Mouse (Mus musculus) kidney, adult 9 months (tissue): ENCODE results near the gene Eif4enif1.
"Not testable (repeated sequence)": the region's sequence is repeated elsewhere in the genome, so short reads cannot be mapped to it uniquely, and the experiment has no call there.

Experiments used
- DNase-seq: peaks from one replicate; pipeline ENCODE4 v3.0.0; 2022

Gene Eif4enif1

DNA sequence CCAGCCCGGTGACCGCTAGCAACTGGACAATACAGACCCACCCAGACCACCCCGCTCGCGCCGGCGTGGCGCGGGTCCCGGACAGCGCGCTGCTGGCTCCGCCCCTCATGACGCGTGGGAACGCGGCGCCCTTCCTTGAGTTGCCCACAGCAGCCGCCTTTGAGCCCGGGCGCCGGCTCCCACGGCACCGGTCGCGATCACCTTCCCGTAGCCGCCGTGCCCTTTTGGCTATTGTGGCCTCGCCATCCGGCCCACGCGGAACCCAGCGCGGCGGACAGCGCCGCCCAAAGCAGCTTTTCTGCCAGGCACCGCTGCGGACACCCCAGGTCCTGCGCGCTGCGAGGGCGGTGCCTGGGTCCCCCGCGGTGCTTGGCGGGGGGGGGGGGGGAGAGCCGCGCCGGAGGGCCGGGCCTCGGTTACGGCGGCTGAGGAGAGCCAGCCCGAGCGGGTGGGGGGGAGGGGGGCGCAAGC lies at the start of gene Eif4enif1:
Eif4enif1 (plus strand) TSS at position 162 of the 471 bp plus-strand sequence.
- peak; percentile 93 for DNase-seq

- peak; percentile 72 for DNase-seq
These were observed 48.4 kb upstream of the Eif4enif1 start for GRCm38 (mm10) chr11:3153666-3154397.

GRCm38 (mm10) chr11:3156991-3157390 lies 45.2 kb upstream of the Eif4enif1 start:
- DNase-seq = not testable (repeated sequence)

DNA sequence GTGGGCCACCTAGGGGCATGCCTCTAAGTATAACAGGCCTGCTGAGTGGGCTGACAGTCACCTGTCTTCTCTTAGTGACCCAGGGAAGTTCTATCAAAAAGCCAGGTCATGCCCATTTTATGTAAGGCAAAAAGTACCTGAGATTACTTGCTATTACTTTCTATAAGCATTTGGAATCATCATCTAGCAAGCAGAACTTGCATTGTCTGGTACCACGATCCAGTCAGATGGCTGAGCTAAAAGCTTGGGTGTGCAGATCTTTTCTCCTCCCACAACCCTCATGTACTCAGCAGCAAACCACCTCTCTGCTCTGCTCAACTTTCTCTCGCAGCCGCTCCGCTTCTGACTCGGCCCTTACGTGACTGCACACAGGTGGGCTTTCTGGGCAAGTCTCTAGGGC lies 44.2 kb upstream of the Eif4enif1 start:
- DNase-seq = not testable (repeated sequence)

DNA sequence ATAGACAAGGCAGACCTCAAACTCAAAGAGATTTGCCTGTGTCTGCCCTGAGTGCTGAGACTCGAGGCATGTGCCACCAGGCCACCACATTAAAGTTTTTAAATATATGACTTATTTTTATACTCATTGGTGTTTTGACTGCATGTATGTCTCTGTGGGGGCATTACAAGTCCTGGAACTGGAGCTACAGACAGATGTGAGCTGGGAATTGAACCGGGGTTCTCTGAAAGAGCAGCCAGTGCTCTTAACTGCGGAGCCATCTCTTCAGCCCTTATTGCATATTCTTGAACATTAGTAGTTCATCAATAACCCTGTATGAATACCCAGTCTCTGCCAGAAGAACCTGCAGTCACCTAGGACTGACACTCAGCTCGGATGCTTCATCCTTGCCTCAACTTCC lies 43.4 kb upstream of the Eif4enif1 start:
- not testable (repeated sequence) for DNase-seq

GRCm38 (mm10) chr11:3161370-3161769 lies 40.8 kb upstream of the Eif4enif1 start:
- peak; percentile 84 for DNase-seq

DNA sequence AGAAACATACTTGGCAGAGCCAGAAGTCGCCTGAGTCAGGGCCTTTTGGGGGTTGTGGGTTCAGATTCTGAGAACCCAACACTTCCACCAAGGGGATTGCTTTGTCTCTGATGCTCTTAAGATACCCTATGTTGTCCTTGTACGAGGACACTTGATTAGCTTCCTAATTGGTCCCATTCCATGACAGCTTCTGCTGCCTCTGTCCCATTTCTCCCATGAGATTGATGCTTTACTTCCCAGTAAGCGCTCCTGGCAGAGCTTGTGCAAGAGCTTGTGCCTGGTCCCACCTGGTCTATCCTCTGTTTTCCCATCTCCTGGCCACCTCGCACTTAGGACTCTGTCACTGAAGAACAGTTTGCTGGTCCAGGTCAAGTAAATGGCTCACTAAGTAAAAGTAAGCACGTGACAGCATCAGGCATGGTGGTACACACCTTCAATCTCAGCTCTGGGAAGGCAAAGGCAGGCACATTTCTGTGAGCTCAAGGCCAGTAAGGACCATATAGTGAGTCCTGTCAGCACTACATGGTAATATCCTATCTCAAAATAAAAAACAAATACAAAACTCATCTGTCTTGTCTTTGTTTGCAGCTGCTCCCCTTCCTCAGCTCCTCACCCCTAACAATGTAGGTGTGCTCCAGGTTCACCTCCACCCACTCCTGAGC lies 39.8 kb upstream of the Eif4enif1 start:
- DNase-seq = peak; percentile 97

DNA sequence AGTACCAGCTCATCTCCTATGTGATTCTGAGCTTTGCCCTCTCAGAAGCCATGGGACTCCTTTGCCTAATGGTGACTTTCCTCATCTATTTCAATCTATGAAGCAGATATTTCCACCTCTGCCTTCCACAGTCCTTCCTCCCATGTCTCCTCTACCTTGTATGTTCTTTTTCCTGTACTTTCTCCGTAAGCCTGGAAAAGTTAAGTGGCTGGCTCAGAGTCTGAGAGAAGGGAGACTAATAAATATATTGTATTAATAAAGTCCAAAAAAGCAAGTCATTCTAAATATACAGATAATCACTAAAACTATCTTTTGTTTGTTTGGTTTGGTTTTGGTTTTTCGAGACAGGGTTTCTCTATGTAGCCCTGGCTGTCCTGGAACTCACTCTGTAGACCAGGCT lies 39.1 kb upstream of the Eif4enif1 start:
- peak; percentile 57 for DNase-seq

DNA sequence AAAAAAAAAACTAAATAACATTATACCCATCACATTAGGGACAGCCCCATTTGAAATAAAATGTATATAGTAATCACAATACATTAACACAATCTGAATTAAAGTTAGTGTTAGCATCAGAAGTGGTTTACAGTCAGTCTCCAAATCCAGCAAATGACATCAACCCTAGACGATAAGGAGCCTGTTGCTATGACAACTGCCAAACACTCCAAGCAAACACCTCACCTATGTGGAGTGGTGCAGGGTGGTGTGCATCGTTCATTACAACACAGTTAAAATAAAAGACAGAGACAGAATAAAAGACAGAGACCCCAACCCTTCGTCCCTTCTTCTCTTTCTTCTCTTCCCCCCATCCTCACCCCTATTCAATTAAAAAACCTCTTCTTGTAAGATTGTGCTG lies 38.5 kb upstream of the Eif4enif1 start:
- DNase-seq = not testable (repeated sequence)

- not testable (repeated sequence) for DNase-seq
These were observed 36.9 kb upstream of the Eif4enif1 start for GRCm38 (mm10) chr11:3165210-3165782.

GRCm38 (mm10) chr11:3166321-3166720 lies 35.9 kb upstream of the Eif4enif1 start:
- DNase-seq = peak; percentile 33

GRCm38 (mm10) chr11:3167129-3167528 lies 35.1 kb upstream of the Eif4enif1 start:
- DNase-seq = not testable (repeated sequence)

GRCm38 (mm10) chr11:3167571-3168001 lies 34.6 kb upstream of the Eif4enif1 start:
- peak; percentile 66 for DNase-seq

DNA sequence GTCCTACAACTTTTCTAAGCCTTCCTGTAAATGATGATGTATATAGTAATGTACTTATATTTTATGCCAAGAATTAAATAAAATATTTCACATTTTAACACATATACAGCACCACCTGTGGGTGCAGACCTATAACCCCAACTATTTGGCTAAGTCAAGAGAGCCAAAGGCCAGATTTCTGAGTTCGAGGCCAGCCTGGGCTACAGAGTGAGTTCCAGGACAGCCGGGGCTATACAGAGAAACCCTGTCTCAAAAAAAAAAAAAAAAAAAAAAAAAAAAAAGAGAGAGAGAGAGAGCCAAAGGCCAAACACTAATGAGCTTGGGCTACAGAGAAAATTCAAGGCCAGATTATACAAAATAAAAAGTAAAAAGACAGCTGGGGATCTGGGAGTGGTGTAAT lies 33.1 kb upstream of the Eif4enif1 start:
- DNase-seq = peak; percentile 42

GRCm38 (mm10) chr11:3171931-3172330 lies 30.3 kb upstream of the Eif4enif1 start:
- peak; percentile 41 for DNase-seq

GRCm38 (mm10) chr11:3172526-3172925 lies 29.7 kb upstream of the Eif4enif1 start:
- DNase-seq = not testable (repeated sequence)

DNA sequence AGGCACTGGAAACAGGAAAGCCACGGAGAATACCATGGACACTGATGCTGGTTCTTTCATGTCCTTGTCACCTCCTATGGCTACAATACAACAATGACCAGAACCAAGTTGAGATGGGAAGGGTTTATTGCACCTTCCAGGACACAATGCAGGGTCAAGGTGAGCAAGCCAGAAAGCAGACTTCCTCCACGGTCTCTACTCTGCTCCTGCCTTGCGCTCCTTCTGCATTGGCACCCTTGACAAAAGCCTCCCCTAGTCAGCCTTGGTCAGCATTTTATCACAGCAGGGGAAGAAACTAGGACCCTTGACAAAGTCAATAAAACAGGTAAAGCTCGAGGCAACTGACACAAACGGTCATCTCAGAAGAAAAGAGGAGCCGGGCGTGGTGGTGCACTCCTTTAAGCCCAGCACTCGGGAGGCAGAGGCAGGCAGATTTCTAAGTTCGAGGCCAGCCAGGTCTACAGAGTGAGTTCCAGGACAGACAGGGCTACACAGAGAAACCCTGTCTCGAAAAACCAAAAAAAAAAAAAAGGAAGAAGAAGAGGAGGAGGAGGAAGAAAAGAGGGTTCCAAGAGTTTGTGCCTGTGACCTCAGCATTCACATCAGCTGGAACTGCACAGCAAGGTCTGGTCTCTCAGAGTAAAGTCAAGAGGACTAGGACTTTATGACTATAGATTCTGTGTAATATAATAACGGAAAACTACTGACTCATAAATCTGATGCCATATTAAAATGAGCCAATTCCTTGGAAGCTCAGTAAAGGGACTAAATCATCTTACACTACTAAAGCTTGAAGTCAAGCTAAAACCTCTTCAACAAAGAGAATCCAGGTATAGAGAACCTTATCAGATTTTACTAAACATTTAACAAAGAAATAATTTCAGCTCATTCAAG lies 28.5 kb upstream of the Eif4enif1 start:
- DNase-seq = peak; percentile 56

- DNase-seq = not testable (repeated sequence)
These were observed 23.0 kb upstream of the Eif4enif1 start for GRCm38 (mm10) chr11:3178968-3179725.

DNA sequence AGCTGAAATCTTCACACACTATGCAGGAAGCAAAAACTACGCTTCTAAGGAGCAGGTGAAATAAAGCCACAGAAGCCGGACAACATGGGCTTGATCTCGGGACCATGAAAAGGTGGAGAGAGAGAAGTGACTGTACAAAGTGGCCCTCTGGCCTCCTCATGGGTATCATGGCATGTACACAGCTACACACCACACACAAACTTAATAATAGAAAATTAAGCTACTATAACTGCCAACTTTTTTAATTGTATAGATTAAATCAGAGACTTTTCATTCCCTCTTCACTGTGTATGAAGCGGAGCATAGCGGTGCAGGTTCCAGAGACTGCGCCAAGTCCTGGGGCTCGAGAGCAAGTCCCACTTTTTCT lies 22.5 kb upstream of the Eif4enif1 start:
- peak; percentile 43 for DNase-seq

- DNase-seq = not testable (repeated sequence)
These were observed 21.6 kb upstream of the Eif4enif1 start for GRCm38 (mm10) chr11:3180510-3181160.

DNA sequence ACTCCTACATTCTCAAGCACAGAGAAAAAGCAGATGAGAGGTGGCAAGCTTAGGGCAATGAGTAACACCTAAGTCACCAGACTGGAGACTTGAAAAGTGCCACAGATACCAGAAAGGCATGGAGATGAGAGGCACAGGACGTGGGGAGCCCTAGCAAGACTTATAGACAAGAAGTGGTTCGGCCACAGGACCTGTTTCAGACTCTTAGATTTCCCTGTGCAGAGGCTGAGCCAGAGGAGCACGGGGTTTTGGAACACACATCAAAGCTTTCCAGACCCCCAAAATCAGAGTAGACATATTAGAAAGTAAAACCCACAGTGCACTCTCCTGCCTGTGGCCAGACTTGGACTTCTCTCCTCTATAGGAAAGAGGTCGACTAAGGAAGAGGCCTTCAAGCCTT lies 20.9 kb upstream of the Eif4enif1 start:
- peak; percentile 58 for DNase-seq
